Mouse (Mus musculus) liver, postnatal 0 days (tissue): Measurements from ENCODE around the gene E130308A19Rik. TPM values are rescaled to one million over a fixed set of nuclear protein-coding genes. Genes with fewer than 3 reads are reported as not detected.

ENCODE experiments used
- ATAC-seq: fragments of 200-750 bp; cut with Nextera tagmentation; 2 replicates; pipeline ENCODE4 v1.8.0; 2017; ENCODE audit warnings: mild to moderate bottlenecking, moderate library complexity
- DNase-seq: peaks from one replicate; pipeline ENCODE4 v3.0.0-alpha.2; 2016
- H3K27ac ChIP-seq: fragments of 300-500 bp; sonication (generic); 2 replicates; pipeline ENCODE4 v1.5.1; 2014; ENCODE audit warnings: antibody characterized with exemption, moderate library complexity, mild to moderate bottlenecking, low read depth
- H3K27me3 ChIP-seq: fragments of 300-500 bp; sonication (generic); 2 replicates; pipeline ENCODE4 v1.6.1; 2014; ENCODE audit warnings: low read length, control low read depth, mixed read lengths; ENCODE audit not compliant: insufficient read depth
- H3K36me3 ChIP-seq: fragments of 300-500 bp; sonication (generic); replicated peaks from 2 replicates; pipeline ENCODE4 v1.6.1; 2014; ENCODE audit warnings: mild to moderate bottlenecking, control low read depth, low read length, moderate library complexity, mixed read lengths; ENCODE audit not compliant: insufficient read depth
- H3K4me1 ChIP-seq: fragments of 300-500 bp; sonication (generic); 2 replicates; pipeline ENCODE4 v1.6.1; 2014; ENCODE audit warnings: antibody characterized with exemption, mild to moderate bottlenecking, control low read depth; ENCODE audit not compliant: insufficient read depth
- H3K4me2 ChIP-seq: fragments of 300-500 bp; sonication (generic); 2 replicates; pipeline ENCODE4 v1.6.1; 2014; ENCODE audit warnings: low read depth, mild to moderate bottlenecking, low read length, moderate library complexity, mixed read lengths
- H3K4me3 ChIP-seq: fragments of 300-500 bp; sonication (generic); 2 replicates; pipeline ENCODE4 v1.5.1; 2014; ENCODE audit warnings: low read depth, low read length
- H3K9ac ChIP-seq: fragments of 300-500 bp; sonication (generic); replicated peaks from 2 replicates; pipeline ENCODE4 v1.6.1; 2014; ENCODE audit warnings: mild to moderate bottlenecking, moderate library complexity
- H3K9me3 ChIP-seq: fragments of 300-500 bp; sonication (generic); 2 replicates; pipeline ENCODE4 v1.6.1; 2016; ENCODE audit warnings: mild to moderate bottlenecking, control low read depth, low read length, mixed read lengths
- CTCF ChIP-seq: sonication (generic); IDR thresholded peaks from 2 replicates; pipeline ENCODE4 v1.5.1; 2016; ENCODE audit warnings: antibody characterized with exemption, low read depth
- EP300 ChIP-seq: IDR thresholded peaks from 2 replicates; pipeline ENCODE4 v1.6.1; 2016; ENCODE audit warnings: antibody characterized with exemption, low read depth, mild to moderate bottlenecking
- WGBS: fragments of 180-500 bp; shearing (Covaris S2); extraction: QIAGEN DNeasy Blood & Tissue Kit; methylation state at CpG from one replicate; pipeline ENCODE4 v1.1.7; 2014; ENCODE audit not compliant: insufficient replicate concordance; 5-methylcytosine and 5-hydroxymethylcytosine counted together
- polyA plus RNA-seq: library from polyadenylated mRNA; unstranded; fragments of >200 nt; fragmentation: Nextera tagmentation; extraction: Ambion mirVana; gene quantifications from 2 replicates; pipeline ENCODE4 v1.2.1, GENCODE M21; 2015

The E130308A19Rik gene
- 5.4 and 5.5 TPM in 2 replicates for polyA plus RNA-seq

DNA sequence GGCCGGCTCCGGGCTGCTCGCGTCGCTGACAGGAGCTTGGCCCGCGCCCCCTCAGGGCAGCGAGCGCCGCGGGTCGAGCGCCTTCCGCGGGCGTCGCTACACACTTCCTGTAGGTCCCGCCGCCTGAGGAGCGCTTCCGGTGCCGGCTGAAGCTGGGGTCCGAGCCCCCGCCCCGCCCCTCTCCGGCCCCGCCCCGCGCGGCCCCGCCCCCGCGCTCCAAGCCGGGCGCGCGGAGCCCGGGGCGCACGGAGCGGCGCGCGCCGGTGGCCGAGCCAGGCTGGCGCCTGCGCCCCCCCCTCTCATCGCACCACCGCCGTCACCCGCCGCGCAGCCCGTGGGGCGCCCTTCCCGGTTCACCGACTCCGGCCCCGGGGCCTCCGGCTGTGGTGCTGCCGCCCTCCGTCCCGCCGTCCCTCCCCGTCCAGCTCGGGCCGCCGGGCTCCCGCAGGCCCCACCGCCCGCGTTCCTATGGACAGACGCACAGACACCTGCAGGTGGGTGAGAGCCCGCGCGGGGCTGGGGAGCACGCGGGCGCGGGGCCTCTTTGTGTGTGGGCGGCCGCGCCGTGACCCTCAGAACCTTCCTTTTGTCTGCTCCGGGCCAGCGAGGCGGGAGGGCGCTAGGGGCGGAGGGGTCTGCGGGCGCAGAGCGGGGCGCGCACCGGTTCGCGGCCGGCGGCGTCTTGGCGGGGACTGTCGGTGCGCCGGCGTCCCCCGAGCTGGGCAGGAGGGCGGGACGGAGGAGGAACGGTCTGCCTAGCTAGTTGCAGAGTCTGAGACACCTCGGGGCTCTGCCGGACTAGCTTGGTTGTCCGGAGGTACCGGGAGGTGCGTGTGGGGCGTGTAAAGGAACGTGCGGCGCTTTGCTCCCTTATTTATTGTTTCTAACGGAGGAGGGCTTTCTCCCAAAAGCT is at the start of gene E130308A19Rik:
E130308A19Rik (plus strand) TSS at position 214 of the 913 bp plus-strand sequence.
- Histone ChIP-seq H3K9me3 (no peaks in the 10 kb centered on the region), H3K27me3 (no peaks in the 10 kb centered on the region), H3K4me3 (peak within 1 kb of the TSS; percentile 93), H3K27ac (peak within 1 kb of the TSS; percentile 79), H3K36me3 (no peaks in the 10 kb centered on the region), H3K9ac (peak within 1 kb of the TSS; percentile 89), H3K4me1 (peaks cover 15% of the 10 kb centered on the region; the same call in 1 of the 2 replicates), H3K4me2 (peak within 1 kb of the TSS; percentile 88)
- ATAC-seq, result peak; percentile 95
- peak; percentile 90 for DNase-seq
- under 1% methylated on average over 83 of the region's 120 CpGs for WGBS
- no peak for TF ChIP-seq EP300
- TF ChIP-seq CTCF, result peak; percentile 24

GRCm38 (mm10) chr4:59580495-59581281 is 45.3 kb upstream of the E130308A19Rik start:
- H3K27ac ChIP-seq, result peak overlapping the region; percentile 92
- H3K9ac ChIP-seq, result peak overlapping the region; percentile 76
- TF ChIP-seq EP300 (no peak; the same call in 1 of the 2 replicates), CTCF (no peak)
- no peaks in the 10 kb centered on the region for H3K9me3 ChIP-seq
- DNase-seq, result peak; percentile 55
- H3K4me3 ChIP-seq, result peak overlapping the region; percentile 83
- no peak for ATAC-seq
- 1% methylated on average over 23 of the region's 23 CpGs for WGBS
- H3K4me2 ChIP-seq, result peak overlapping the region; percentile 97
- H3K4me1 ChIP-seq, result peaks cover 15% of the 10 kb centered on the region
- no peaks in the 10 kb centered on the region for H3K27me3 ChIP-seq
- H3K36me3 ChIP-seq, result no peaks in the 10 kb centered on the region

DNA sequence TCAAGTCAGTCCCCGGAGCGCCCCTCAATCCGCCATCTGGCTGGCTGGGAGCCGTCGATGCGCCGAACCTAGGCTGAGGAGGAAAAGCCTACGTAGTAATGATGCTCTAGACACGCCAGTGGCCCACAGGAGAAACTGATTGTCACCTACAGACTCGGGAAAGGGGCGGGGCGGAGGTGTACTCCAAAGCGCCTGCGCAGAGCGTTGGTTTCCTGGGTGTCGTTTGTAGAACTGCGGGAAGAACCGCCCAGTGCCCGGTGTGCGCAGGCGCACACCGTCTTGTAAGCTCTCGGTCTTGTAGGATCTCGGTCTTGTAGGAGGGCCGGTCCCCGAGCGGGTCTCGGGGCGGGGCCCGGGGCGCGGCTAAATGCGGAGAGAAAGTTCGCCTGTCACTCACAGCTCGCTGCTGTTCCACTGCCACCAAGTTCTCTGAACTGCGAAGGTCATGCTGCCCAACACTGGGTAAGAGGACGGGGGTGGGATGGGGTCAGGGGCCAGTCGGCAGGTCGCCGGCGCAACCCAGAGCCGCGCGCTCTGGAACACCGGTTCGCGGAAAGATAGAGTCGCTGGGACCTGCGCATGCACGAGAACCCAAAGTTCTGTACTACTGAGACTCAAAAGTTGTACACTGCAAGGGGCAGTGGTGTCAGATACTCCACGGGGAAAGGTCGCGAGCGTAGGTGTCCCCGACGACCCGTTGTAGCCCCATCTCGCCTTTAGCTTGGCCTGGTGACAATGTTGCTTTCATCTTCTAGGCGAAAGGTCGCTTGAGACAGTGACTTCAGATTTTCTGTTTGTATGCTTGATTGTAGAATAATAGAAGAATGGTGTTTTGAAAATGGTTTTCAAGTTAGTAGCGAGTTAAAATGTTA is 44.5 kb upstream of the E130308A19Rik start, which contains the start of gene Hsdl2:
Hsdl2 (plus strand) TSS at position 250 of the 872 bp plus-strand sequence.
- Histone ChIP-seq H3K4me1 (peaks cover 15% of the 10 kb centered on the region), H3K27me3 (no peaks in the 10 kb centered on the region), H3K9ac (peak within 1 kb of the TSS; percentile 80), H3K4me3 (peak within 1 kb of the TSS; percentile 83), H3K4me2 (peak within 1 kb of the TSS; percentile 97), H3K9me3 (no peaks in the 10 kb centered on the region), H3K36me3 (no peaks in the 10 kb centered on the region), H3K27ac (peak within 1 kb of the TSS; percentile 92)
- ATAC-seq (peak; percentile 94), DNase-seq (peak; percentile 100)
- WGBS, result 2% methylated on average over 61 of the region's 61 CpGs
- no peak for TF ChIP-seq EP300

GRCm38 (mm10) chr4:59582186-59582585 is 43.8 kb upstream of the E130308A19Rik start:
- no peaks in the 10 kb centered on the region for H3K9me3 ChIP-seq
- DNase-seq (no peak), ATAC-seq (peak; percentile 11; the same call in 1 of the 2 replicates)
- peaks cover 18% of the 10 kb centered on the region for H3K4me1 ChIP-seq
- peak overlapping the region; percentile 92 for H3K27ac ChIP-seq
- no peaks in the 10 kb centered on the region for H3K27me3 ChIP-seq
- WGBS, result 31% methylated on average over 6 of the region's 6 CpGs
- H3K4me3 ChIP-seq, result peak overlapping the region; percentile 83
- H3K4me2 ChIP-seq, result peak overlapping the region; percentile 97
- no peaks in the 10 kb centered on the region for H3K36me3 ChIP-seq
- H3K9ac ChIP-seq, result peak overlapping the region; percentile 80
- 0 out of 2 replicates have a peak, but pooled peaks have one; percentile 1 for TF ChIP-seq EP300
- no peak for TF ChIP-seq CTCF

DNA sequence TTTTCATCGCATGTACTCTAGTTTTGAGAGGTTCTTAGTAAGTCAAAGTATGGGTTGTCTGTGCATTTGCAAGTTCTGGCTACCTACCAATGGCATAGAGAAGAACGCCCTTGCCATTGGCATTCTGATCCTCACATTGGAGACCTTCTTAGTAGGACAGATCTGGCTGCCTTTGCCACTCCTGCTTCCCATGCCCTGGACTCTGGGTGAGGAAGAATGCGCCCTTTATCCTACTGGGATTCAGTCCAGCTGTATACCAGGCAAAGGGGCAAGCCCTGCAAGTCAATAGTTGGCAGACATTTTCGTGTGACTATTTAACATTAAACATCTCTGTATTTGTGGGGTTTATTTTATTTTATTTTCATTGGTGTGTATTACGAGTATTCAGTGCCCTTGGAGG is 40.9 kb upstream of the E130308A19Rik start:
- Histone ChIP-seq H3K4me3 (no peak overlapping the region), H3K9ac (no peak overlapping the region), H3K27ac (peak overlapping the region; percentile 69), H3K4me2 (peak overlapping the region; percentile 44; the same call in 1 of the 2 replicates), H3K27me3 (no peaks in the 10 kb centered on the region), H3K9me3 (no peaks in the 10 kb centered on the region), H3K4me1 (peaks cover 17% of the 10 kb centered on the region), H3K36me3 (no peaks in the 10 kb centered on the region)
- DNase-seq, result peak; percentile 72
- no peak for ATAC-seq
- WGBS, result 78% methylated on average over 5 of the region's 5 CpGs
- TF ChIP-seq EP300, result peak; percentile 22; the same call in 1 of the 2 replicates
- TF ChIP-seq CTCF, result no peak
